20 mouse cellular contexts compared by ENCODE assay signal in genomic region chr2:65120112-65120511, GRCm38 (mm10).
DNase-seq lines count a peak whose midpoint lies in the region; ATAC-seq and TF ChIP-seq lines count a peak whose summit lies in the region.
"Had no signal": no experiment of that assay in that cellular context is flagged by ENCODE, and none has a peak within 500 bp of the region (broad histone marks: within the 10 kb centered on the region; RNA-seq: fewer than 3 reads in every experiment).

No protein-coding gene starts in this region.

- H3K4me3 ChIP-seq in gastrocnemius, adult 2 months = no peak overlapping the region
- H3K4me3 ChIP-seq in lung, embryonic 16.5 days (ENCODE audit: low read length) = no peak overlapping the region
- no peak overlapping the region for H3K4me3 ChIP-seq in embryonic facial prominence, embryonic 13.5 days
- H3K4me3 ChIP-seq: forebrain, embryonic 15.5 days; heart, embryonic 13.5 days; liver, embryonic 12.5 days; midbrain, embryonic 13.5 days had no signal

- peaks cover 16% of the 10 kb centered on the region for H3K4me1 ChIP-seq in lung, embryonic 16.5 days (replicated peaks; ENCODE audit: control insufficient read depth, insufficient read depth, low read length)
- H3K4me1 ChIP-seq in embryonic facial prominence, embryonic 13.5 days = peaks cover 13% of the 10 kb centered on the region
- H3K4me1 ChIP-seq: forebrain, embryonic 15.5 days; liver, embryonic 12.5 days; midbrain, embryonic 13.5 days had no signal

- WGBS in lung, embryonic 16.5 days = 35% methylated on average over 2 of the region's 2 CpGs
- WGBS in embryonic facial prominence, embryonic 13.5 days = 10% methylated on average over 2 of the region's 2 CpGs

- ATAC-seq in lung, embryonic 16.5 days (ENCODE audit: low read depth) = peak; percentile 32; the same call in 1 of the 2 replicates
- ATAC-seq in embryonic facial prominence, embryonic 13.5 days (ENCODE audit: insufficient number of reproducible peaks, insufficient read depth, low FRiP score, low TSS enrichment, low read depth) = no peak
- ATAC-seq in inflammation-experienced regulatory T-cells, adult 6 months = no peak
- ATAC-seq: forebrain, embryonic 15.5 days; hindbrain, embryonic 16.5 days; liver, embryonic 12.5 days; midbrain, embryonic 13.5 days had no signal

- intact Hi-C loops in gastrocnemius, adult 2 months (cut with DNase I) = loop anchor here (2.0 kb wide), 2 partner anchors 97 to 153 kb away; no protein-coding TSS in a partner anchor

- H3K27ac ChIP-seq in gastrocnemius, adult 2 months = peak overlapping the region; percentile 25; the same call in 1 of the 2 replicates
- peak overlapping the region; percentile 41; the same call in 1 of the 2 replicates for H3K27ac ChIP-seq in lung, embryonic 16.5 days (ENCODE audit: low read length)
- H3K27ac ChIP-seq in embryonic facial prominence, embryonic 13.5 days = peak overlapping the region; percentile 34; the same call in 1 of the 2 replicates
- H3K27ac ChIP-seq: forebrain, embryonic 15.5 days; heart, embryonic 13.5 days; liver, embryonic 12.5 days; macrophage; midbrain, embryonic 13.5 days had no signal

- no peak overlapping the region for H3K4me2 ChIP-seq in lung, embryonic 16.5 days (ENCODE audit: low read depth, low read length)
- no peak overlapping the region for H3K4me2 ChIP-seq in embryonic facial prominence, embryonic 13.5 days
- H3K4me2 ChIP-seq: forebrain, embryonic 15.5 days; heart, embryonic 13.5 days; liver, embryonic 12.5 days; midbrain, embryonic 13.5 days had no signal

- no peaks in the 10 kb centered on the region for H3K27me3 ChIP-seq in lung, embryonic 16.5 days (ENCODE audit: control insufficient read depth, insufficient read depth, low read depth, low read length)
- no peaks in the 10 kb centered on the region for H3K27me3 ChIP-seq in embryonic facial prominence, embryonic 13.5 days
- H3K27me3 ChIP-seq: forebrain, embryonic 15.5 days; heart, embryonic 13.5 days; liver, embryonic 12.5 days; midbrain, embryonic 13.5 days had no signal

- no peak for TF ChIP-seq CTCF in gastrocnemius, adult 2 months (IDR thresholded peaks at IDR 0.05)

- H3K9ac ChIP-seq in lung, embryonic 16.5 days (ENCODE audit: low read length) = no peak overlapping the region
- no peak overlapping the region for H3K9ac ChIP-seq in embryonic facial prominence, embryonic 13.5 days
- H3K9ac ChIP-seq: forebrain, embryonic 15.5 days; heart, embryonic 13.5 days; liver, embryonic 12.5 days; midbrain, embryonic 13.5 days had no signal

- DNase-seq in gastrocnemius, adult 2 months = no peak
- DNase-seq in gastrocnemius, postnatal 25 days = no peak
- no peak for DNase-seq in lung, postnatal 10 days
- DNase-seq in skeletal muscle tissue, adult 2 months (ENCODE audit: low read depth, low spot score) = peak; percentile 22
- DNase-seq in kidney, postnatal 10 days = no peak
- DNase-seq: adrenal gland, adult 2 months; cerebellum, adult 2 months; heart, adult 11 months; heart, postnatal 36 days; kidney, adult 11 months; thymus, adult 18-20 months had no signal

- H3K36me3 ChIP-seq in lung, embryonic 16.5 days (ENCODE audit: control insufficient read depth, insufficient read depth, low read length) = no peaks in the 10 kb centered on the region
- H3K36me3 ChIP-seq in embryonic facial prominence, embryonic 13.5 days = no peaks in the 10 kb centered on the region
- H3K36me3 ChIP-seq: forebrain, embryonic 15.5 days; heart, embryonic 13.5 days; liver, embryonic 12.5 days; midbrain, embryonic 13.5 days had no signal

- H3K9me3 ChIP-seq in lung, embryonic 16.5 days (ENCODE audit: control insufficient read depth, low read length) = no peaks in the 10 kb centered on the region
- no peaks in the 10 kb centered on the region for H3K9me3 ChIP-seq in embryonic facial prominence, embryonic 13.5 days
- H3K9me3 ChIP-seq: forebrain, embryonic 15.5 days; heart, embryonic 13.5 days; liver, embryonic 12.5 days; midbrain, embryonic 13.5 days had no signal
